Mouse (Mus musculus): ENCODE results near the gene Sergef. TPM values are rescaled to one million over a fixed set of nuclear protein-coding genes. Genes with fewer than 3 reads are reported as not detected.
"Not testable (repeated sequence)": the region's sequence is repeated elsewhere in the genome, so short reads cannot be mapped to it uniquely, and the experiment has no call there.

Gene Sergef
- total RNA-seq (2021): 1 to 10 TPM; 3.7 to 4.0 TPM

DNA sequence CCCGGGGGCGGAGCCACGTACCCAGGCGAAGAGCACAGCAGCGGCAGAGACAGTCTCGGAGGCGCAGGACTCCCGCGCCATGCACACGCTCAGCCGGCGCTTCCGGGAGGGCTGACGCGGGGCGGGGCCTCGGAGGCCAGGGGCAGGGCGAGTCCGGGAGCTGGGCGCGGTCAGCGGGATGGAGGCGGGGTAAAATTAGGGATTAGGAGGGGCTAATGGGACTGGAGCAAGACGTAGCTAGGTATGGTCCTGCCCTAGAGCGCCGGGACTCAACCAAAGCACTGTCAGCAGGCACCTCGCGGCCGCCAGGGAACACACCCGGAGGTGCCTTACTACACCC lies at the start of gene Sergef:
Gene Sergef (minus strand): TSS at position 116 of the 340 bp plus-strand sequence.
- peak; percentile 78 for DNase-seq (ENCODE audit: low spot score)
- intact Hi-C loops (cut with DNase I): no loop called here

DNA sequence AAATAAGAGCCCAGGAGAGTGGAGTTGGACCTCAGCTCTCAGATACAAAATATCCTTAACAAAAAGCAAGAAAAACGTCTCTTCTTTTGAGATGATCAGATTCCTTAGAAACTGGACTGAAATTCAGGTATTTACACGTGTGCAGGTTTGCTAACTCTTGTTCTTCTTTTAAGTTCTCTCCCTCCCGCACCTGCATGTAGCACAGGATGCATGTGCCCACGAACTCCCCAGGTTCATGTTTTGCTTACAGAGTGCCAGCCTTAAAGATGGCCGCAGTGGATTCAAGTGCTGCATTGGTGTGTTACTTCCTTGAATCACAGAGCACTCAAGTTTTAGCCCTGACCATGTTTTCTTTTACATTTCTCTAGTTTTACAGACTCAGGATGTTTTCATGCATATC lies 47.2 kb upstream of the Sergef start:
- no peak for DNase-seq (ENCODE audit: low spot score)
- intact Hi-C loops (cut with DNase I): no loop called here

DNA sequence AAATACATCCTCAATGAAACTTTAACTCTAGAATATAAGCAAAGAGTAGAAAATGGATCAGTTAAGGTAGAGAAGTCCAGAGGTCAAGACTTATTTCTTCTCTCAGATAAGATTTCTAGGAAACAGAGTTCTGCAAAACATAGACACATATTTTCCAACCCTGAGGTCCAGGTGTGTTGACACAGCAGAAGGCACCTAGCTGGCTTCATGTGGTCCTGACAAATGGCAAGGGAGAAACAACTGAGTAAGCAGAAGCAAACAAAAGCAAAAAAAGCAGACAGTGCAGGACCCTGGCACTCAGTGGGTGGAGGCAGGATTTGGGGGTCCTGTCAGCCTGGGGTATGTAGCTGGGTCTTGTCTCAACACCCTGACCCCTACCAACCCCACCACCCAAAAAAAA lies 41.1 kb upstream of the Sergef start:
- intact Hi-C loops (cut with DNase I): no loop called here
- no peak for DNase-seq (ENCODE audit: low spot score)

DNA sequence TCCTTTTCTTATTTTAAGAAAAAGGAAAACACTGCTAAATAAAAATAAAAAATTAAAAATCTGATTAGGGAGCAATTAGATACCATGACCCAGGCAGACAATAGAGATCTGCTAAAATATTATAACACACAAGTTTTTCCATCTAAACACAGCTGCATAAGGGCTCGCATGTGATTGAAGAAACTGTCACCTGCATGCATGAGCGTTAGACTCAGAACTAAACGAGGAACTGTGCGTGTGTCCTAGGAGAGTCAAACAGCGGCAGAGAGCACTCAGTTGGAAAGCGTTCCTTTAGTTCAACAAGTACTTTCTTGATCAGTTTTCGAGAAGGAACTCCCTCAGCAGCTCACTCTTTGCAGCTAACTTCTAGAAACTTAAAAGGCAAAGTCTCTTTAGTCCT lies 39.4 kb upstream of the Sergef start:
- intact Hi-C loops (cut with DNase I): not testable (repeated sequence)

DNA sequence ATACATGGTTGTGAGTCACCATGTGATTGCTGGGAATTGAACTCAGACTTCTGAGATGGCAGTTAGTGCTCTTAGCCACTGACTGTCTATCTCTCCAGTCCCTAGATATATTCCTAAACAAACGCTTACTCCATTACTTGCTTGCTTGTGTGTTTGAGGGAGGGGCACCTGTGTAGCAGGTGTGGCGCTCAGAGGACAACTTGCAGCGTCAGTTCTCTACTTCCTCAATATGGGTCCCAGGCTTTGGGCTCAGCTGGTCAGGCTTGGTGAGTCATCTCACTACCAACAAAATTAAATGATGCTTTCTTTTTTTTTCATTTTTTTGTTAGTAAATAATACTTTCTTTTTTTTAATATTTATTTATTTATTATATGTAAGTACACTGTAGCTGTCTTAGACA lies 38.8 kb upstream of the Sergef start:
- no peak for DNase-seq (ENCODE audit: low spot score)
- intact Hi-C loops (cut with DNase I): no loop called here

More for the DNA sequence above, 39.4 kb upstream of the Sergef start:
- DNase-seq (ENCODE audit: low spot score): not testable (repeated sequence)

DNA sequence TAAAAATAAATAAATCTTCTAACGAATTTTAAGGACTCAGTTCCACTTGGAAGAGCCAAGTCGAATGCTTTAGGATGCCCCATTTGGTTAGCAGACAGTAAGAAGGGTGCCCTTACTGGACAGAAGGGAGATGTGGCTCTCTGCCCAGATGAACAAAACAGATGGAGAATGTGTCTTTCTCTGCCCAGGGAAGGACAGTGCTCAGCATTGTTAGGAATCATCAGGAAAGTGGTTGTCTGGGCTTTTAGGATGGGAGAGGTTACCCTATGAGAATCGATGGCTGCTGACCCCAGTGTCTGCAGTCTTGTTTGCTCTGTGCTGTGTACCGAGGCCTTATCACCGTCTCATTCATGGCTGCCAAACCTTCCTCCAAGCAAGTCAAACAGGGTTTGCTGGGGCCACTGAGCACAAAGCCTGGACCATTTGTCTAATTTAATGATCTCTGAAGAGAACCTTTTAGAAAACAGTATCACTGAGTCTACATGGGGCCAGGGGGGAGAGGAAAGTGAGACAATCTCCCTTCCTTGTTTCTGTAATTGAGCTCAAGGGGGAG lies 37.3 kb upstream of the Sergef start:
- no peak for DNase-seq (ENCODE audit: low spot score)
- intact Hi-C loops (cut with DNase I): no loop called here

DNA sequence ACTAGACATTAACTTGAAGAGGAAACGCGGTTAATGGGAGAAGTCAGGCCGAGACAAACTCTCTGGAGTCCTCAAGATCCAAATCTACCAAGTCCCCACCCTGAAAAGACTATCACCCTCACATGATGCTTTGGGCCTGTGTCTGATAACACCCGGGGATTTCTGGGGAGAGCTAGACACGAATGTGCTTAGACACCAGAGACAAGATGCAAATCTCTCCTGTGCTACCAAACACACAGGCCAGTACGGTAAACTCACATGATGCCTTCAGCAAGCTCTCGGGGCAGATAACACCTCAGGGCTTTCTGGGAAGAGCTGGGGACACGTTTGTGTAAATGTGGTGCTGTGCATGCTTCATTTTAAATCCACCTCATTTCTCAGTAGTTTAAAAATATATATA lies 36.3 kb upstream of the Sergef start:
- no peak for DNase-seq (ENCODE audit: low spot score)

DNA sequence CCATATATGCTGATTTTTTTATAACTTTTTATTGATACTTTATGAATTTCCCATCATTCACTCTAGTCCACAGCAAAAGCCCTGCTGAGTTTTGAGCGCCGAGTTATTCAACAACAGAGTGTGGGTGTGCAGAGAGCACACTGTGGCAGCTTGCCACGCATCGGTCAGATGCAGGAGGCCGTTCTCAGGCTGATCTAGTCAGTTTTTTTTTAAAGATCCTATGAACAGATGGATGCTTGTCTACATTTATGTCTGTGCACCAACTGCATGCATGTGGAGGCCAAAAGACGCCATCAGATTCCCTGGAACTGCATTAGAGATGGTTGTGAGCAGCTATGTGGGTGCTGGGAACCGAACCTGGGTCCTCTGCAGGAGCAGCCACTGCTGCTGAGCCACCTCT lies 35.5 kb upstream of the Sergef start:
- no peak for DNase-seq (ENCODE audit: low spot score)
- intact Hi-C loops (cut with DNase I): no loop called here

More for the DNA sequence above, 36.3 kb upstream of the Sergef start:
- intact Hi-C loops (cut with DNase I): no loop called here

DNA sequence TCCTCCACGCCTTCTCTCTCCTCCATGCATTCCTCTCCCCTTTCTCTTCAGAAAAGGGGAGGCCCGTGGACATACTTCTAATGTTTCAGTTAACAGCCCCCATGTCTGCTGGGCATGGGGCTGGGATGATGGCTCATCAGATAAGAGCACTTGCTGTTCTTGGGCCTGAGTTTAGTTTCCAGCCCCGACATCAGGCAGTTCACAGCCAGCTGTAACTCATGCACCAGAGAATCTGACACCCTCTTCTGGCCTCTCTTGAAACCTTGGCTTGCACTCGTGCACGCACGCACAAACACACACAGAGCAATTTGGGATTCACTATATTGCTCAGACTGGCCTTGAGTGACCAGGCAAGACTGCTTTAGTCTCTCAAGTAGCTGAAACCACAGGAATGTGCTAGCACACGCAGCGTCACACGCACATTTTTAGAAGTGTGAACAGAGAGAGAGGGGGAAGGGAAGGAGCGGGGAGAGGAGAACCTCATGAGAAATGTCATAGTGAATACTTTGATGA lies 32.6 kb upstream of the Sergef start, which contains the start of gene Tph1:
Gene Tph1 (minus strand): TSS at position 378 of the 513 bp plus-strand sequence.
- intact Hi-C loops (cut with DNase I): no loop called here
- DNase-seq (ENCODE audit: low spot score): no peak

DNA sequence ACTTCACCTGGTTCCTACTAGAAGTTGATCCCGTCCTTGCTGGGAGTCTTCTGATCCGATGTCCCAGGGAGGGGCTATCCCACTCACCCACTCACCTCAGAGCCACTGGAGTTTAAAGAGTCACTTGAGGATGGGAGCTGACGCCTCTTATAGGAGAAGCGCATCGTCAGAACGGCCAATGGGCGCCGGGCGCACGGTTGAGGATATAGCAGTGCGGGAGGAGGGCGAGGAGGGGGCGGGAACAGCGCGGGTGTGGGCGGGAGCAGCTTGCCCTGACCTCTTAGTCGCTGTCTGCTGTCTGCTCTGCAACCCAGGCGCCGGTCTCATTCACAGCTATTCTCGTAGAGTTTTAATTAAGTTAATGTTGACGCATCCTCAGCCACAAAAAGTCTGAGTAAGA lies 27.6 kb upstream of the Sergef start:
- no peak for DNase-seq (ENCODE audit: low spot score)
- intact Hi-C loops (cut with DNase I): no loop called here

DNA sequence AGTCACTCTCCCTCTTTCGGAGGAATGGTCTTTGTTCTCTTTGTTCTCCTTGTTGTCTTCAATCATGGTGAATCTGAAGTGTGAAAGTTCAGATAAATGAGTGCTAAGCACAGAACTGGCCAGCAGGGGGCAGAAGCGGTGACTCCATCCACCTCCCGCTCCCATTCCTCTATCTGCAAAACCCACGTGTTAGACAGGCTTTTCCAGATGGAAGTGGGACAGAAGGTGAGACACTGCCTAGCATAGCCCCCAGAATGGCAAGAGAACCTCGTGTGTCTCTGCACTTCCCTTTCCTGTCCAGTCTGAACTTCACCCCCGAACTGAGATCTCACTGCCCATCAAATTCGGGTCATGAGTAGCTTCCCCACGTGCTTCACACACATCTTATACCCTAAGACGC lies 25.6 kb upstream of the Sergef start:
- DNase-seq (ENCODE audit: low spot score): no peak
- intact Hi-C loops (cut with DNase I): no loop called here

DNA sequence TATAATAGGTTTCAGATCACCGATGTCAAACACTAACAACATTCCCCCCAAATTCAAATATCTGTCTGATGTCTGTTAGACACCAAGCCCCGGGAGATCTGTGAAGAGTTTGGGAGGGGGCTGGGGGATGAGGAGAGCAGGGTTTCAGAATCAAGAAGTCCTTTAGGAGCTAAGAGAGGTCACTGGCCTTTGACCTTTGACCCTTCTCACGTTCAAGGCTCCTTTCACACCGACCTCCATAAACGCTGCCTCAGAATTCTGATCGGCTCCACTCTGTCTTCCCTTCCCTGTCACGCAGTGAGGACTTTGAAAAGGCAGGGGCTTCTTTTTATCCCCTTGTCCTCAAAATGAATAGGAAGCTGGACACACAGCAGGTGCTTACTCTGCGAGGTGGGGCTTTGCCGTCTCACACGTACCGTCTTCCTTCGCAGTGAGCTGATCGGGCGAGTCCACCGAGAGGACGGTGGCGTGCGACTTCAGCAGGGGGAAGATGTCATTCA lies 22.0 kb upstream of the Sergef start:
- intact Hi-C loops (cut with DNase I): no loop called here
- no peak for DNase-seq (ENCODE audit: low spot score)

DNA sequence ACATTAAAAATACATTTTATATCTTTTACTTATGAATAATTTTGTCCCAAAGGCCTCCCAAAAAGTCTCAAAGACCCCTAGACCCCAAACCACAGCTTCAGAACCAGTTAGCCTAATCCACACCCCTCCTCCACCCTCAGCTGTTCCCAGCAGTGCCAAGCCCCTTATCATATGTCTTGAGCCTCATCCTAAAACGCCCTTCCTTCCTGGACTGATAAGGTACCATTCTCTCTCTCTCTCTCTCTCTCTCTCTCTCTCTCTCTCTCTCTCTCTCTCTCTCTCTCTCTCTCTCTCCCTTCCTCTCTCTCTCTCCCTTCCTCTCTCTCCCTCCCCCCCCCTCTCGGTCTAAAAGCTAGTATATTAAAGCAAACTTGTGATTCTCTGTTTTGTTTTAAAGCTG lies 12.7 kb upstream of the Sergef start:
- DNase-seq (ENCODE audit: low spot score): no peak
- intact Hi-C loops (cut with DNase I): no loop called here

DNA sequence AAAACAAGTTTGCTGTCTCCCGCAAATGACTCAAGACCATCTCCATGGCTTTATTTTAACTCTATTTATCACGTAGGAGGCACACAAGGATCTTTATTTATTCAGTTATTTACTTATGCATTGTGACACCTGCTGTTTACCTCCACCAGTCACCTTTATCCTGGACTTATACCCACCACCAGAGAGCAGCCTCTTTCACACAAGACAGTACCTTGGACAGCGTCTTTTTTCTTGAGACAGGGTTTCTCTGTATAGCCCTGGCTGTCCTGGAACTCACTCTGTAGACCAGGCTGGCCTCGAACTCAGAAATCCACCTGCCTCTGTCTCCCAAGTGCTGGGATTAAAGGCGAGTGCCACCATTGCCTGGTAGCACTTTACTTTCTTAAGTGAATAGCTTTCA lies 10.6 kb upstream of the Sergef start:
- intact Hi-C loops (cut with DNase I); DNase-seq (ENCODE audit: low spot score): not testable (repeated sequence)

DNA sequence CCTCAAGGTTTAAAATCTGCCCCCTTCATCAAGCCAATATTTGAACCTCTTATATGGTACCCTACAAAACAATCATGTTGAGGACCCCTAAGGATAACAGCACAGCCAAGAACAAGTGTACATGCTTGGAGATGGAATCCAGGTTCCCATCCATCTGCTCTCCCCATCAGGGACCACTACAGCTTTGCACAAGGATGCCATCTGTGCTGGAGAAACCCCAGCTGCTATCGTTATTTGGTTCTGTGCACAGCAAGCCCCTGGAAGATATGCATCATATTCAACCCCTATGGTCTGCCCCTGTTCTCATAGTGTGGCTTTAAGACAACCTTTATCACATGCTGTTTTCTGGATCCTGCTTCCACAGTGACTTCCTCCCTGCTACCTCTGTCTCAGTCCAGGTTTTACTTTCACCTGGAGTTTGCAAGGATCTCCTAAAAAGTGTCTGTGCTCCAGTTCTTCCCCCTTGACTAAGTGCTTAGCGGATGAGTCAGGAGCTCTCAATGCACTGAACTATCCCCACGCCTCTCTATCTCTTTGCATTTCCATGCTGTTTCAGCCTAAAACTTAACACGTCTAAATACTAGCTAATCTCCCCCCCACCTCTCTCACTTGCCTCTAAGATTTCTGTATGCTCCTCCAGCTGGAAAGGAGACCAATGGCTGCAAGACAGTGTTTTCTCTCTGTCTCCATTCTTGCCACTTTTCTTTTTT lies 9.0 kb upstream of the Sergef start:
- no peak for DNase-seq (ENCODE audit: low spot score)
- intact Hi-C loops (cut with DNase I): no loop called here

DNA sequence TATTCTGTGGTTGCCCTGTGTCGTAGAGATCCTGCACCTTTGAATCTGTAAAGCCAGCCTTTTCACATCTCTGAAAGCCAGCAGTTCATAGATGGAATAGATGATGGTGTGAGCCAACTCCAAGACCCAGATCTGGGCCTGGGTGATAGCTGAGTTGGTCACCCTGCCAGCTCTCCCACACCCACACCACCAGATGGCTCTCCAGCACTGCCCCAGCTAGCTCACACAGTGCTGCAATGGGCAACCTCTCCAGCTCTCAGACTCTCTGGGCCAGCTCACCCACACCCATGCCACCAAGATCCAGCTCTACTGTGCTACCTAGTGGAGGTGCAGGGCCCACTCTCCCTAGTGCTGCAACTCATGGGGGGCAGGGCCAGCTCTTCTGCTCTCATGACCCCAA lies 3.6 kb upstream of the Sergef start:
- intact Hi-C loops (cut with DNase I): no loop called here
- DNase-seq (ENCODE audit: low spot score): no peak

DNA sequence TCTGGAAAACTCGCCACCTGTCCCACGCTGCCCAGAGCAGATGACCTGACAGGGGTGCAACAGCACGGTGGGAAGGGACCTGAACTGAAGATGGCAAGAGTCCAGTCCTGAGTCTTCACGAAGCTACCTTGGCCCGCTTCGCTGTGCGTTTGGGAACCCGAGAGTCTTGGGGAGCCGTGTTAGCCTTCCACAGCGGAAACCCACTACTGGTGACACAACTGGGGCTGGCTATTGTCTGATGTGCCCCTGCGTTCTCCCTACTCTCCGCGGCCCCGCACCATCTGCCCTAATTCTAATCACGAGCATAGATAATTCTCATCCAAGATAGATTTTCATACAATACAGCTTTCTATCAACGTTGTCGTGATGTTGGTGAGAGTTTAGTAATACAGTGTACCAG lies 455 bp upstream of the Sergef start:
- intact Hi-C loops (cut with DNase I): no loop called here
- DNase-seq (ENCODE audit: low spot score): no peak

DNA sequence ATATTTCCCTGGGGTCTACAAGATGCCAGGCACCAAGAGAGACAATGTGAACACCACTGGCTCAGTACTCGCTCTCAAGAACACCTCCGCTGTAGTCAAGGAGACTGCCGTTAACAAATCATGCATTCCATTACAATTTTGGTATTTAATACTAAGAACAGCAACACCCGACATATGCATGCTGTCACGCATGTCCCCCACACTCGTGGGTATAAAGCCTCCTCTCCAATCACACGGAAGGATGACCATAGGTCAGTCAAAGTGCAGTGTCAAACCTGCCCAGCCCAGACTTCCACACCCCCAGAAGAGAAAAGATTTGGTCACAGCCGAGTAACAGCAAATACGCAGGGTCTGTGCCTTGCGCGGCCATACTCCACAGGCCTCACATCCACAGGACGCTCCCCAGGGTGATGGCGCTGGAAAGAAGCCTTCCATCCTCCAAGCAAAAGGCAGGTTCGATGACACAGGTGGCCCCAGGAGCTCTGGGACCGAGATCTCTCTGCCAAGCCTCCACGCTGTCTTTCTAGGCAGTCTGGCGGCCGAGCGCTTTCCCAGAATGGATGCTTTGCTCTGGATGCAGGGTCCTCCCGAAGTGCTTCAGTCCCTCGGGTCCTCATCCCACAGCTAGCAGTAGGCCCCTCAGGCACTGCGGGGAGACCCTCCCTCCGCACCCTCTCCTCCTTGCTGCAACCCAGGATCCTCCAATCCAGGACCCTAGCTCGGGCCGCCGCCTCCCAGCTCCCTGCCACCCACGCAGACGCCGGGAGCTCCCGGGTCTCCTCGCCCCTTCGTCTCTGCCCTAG lies 517 bp downstream of the Sergef start:
- intact Hi-C loops (cut with DNase I): no loop called here
- no peak for DNase-seq (ENCODE audit: low spot score)

DNA sequence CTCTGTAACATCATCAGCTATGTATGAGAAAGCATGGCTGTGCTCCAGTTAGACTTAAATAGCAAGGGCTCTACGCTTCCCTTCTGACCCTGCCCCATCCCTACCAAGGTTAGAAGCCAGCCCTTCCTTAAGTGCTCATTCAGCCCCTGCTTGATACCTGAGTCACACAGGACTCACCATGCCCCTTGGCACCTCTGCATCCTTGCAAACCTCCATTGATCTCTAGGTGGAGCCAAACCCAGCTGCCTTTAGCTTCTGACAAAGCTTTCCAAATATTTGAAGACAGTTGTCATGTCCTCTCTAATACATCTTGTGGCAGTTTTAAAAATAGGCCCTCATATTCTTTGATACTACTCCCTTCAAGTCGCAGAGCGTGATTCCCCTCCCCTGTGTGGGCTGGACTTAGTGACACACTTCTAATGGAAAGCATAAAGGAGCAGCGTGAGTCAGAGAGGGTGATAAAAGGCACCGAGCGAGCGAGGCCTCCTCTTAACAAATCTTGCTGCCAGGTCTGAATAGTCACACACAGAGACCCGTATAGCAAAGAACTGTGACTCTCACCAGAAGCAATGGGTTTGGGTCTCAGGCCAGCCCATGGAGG lies 11.1 kb downstream of the Sergef start:
- intact Hi-C loops (cut with DNase I): no loop called here
- DNase-seq (ENCODE audit: low spot score): no peak

DNA sequence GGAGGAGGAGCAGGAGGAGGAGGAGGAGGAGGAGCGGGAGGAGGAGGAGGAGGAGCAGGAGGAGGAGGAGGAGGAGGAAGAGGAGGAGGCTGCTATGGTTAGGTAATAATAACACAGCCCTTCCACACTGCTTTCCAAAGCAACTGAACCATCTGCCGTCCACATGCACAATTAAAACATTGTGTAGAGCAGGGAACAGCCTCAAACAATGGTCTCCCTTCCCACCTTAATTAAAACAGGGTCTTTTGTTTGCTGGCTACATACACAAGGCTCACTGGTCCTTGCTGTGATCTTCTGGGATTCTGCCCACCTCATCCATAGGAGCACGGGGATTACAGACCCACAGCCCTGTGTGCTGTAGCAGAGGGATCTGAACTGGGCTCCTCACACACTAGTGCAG lies 15.6 kb downstream of the Sergef start:
- intact Hi-C loops (cut with DNase I): no loop called here
- no peak for DNase-seq (ENCODE audit: low spot score)

Measured in heart, postnatal 25 days (tissue).